Mouse (Mus musculus): ENCODE results near the gene Zfp747. TPM values are rescaled to one million over a fixed set of nuclear protein-coding genes. Genes with fewer than 3 reads are reported as not detected.

The Zfp747 gene
- polyA plus RNA-seq, 1 experiment from 2014 or later: 8.6 TPM

- Histone ChIP-seq H3K9ac (ENCODE audit: low read length) (no peak overlapping the region), H3K9me3 (ENCODE audit: control insufficient read depth, low read length) (no peaks in the 10 kb centered on the region), H3K27me3 (ENCODE audit: control insufficient read depth, insufficient read depth, low read length) (no peaks in the 10 kb centered on the region), H3K4me2 (ENCODE audit: low read depth, severe bottlenecking) (no peak overlapping the region), H3K4me1 (ENCODE audit: control insufficient read depth, insufficient read depth, low read length) (no peaks in the 10 kb centered on the region), H3K4me3 (ENCODE audit: low read depth, low read length) (no peak overlapping the region), H3K36me3 (ENCODE audit: control insufficient read depth, insufficient read depth, low read length) (peaks cover 7% of the 10 kb centered on the region), H3K27ac (replicated peaks; ENCODE audit: low read depth, low read length) (no peak overlapping the region)
- DNase-seq (ENCODE audit: low spot score): no peak
- WGBS: 72% methylated on average over 4 of the region's 4 CpGs
- no peak for ATAC-seq (ENCODE audit: insufficient number of reproducible peaks, low FRiP score, low TSS enrichment, low read depth)
These were observed 38.2 kb downstream of the Zfp747 start for GRCm38 (mm10) chr7:127337636-127338035.

- no peaks in the 10 kb centered on the region for H3K4me1 ChIP-seq (ENCODE audit: control insufficient read depth, insufficient read depth, low read length)
- no peaks in the 10 kb centered on the region for H3K36me3 ChIP-seq (ENCODE audit: control insufficient read depth, insufficient read depth, low read length)
- no peak for DNase-seq (ENCODE audit: low spot score)
- no peak for ATAC-seq (ENCODE audit: insufficient number of reproducible peaks, low FRiP score, low TSS enrichment, low read depth)
- no peak overlapping the region for H3K27ac ChIP-seq (replicated peaks; ENCODE audit: low read depth, low read length)
- no peak overlapping the region for H3K4me2 ChIP-seq (ENCODE audit: low read depth, severe bottlenecking)
- H3K9ac ChIP-seq (ENCODE audit: low read length): no peak overlapping the region
- H3K27me3 ChIP-seq (ENCODE audit: control insufficient read depth, insufficient read depth, low read length): no peaks in the 10 kb centered on the region
- 91% methylated on average over 4 of the region's 4 CpGs for WGBS
- no peak overlapping the region for H3K4me3 ChIP-seq (ENCODE audit: low read depth, low read length)
- no peaks in the 10 kb centered on the region for H3K9me3 ChIP-seq (ENCODE audit: control insufficient read depth, low read length)
These were observed 40.2 kb downstream of the Zfp747 start for GRCm38 (mm10) chr7:127335604-127336003.

DNA sequence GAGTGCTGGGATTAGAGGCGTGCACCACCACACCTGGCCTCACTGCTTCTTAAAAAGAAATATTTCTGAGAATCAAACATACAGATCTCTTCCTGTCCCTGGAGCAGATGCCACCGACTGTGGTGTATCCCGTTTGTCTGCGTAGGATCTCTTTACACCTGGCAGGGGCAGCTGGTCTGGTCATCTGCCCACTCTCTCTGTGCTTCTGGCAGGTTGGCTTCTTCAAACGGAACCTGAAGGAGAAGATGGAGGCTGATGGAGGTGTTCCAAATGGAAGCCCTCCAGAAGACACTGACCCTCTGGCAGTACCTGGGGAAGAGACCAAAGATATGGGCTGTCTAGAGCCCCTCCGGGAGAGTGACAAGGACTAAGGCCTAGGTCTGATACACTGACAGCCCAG lies 42.6 kb downstream of the Zfp747 start:
- 84% methylated on average over 6 of the region's 6 CpGs for WGBS
- ATAC-seq (ENCODE audit: insufficient number of reproducible peaks, low FRiP score, low TSS enrichment, low read depth) (no peak), DNase-seq (ENCODE audit: low spot score) (no peak)
- H3K9me3 ChIP-seq (ENCODE audit: control insufficient read depth, low read length): no peaks in the 10 kb centered on the region
- H3K27me3 ChIP-seq (ENCODE audit: control insufficient read depth, insufficient read depth, low read length): no peaks in the 10 kb centered on the region
- no peak overlapping the region for H3K4me2 ChIP-seq (ENCODE audit: low read depth, severe bottlenecking)
- no peaks in the 10 kb centered on the region for H3K4me1 ChIP-seq (ENCODE audit: control insufficient read depth, insufficient read depth, low read length)
- H3K36me3 ChIP-seq (ENCODE audit: control insufficient read depth, insufficient read depth, low read length): no peaks in the 10 kb centered on the region
- no peak overlapping the region for H3K27ac ChIP-seq (replicated peaks; ENCODE audit: low read depth, low read length)
- H3K4me3 ChIP-seq (ENCODE audit: low read depth, low read length): no peak overlapping the region
- H3K9ac ChIP-seq (ENCODE audit: low read length): no peak overlapping the region

DNA sequence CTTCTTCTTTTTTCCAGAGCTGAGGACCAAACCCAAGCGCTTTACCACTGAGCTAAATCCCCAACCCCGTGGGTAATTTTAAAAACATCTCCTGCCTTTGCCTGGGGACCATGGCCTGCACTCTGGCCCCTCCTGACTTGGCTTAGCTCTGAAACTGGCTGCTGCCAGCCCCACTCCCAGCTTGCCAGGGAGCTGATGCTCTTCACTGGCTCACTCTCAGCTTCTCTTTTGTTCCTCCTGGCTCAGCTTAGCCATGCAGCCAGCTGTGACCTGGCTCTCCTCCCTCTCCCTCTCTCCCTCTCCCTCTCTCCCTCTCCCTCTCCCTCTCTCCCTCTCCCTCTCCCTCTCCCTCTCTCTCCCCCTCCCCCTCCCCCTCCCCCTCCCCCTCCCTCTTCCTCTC lies 49.2 kb downstream of the Zfp747 start:
- no peaks in the 10 kb centered on the region for H3K9me3 ChIP-seq (ENCODE audit: control insufficient read depth, low read length)
- no peaks in the 10 kb centered on the region for H3K27me3 ChIP-seq (ENCODE audit: control insufficient read depth, insufficient read depth, low read length)
- ATAC-seq (ENCODE audit: insufficient number of reproducible peaks, low FRiP score, low TSS enrichment, low read depth) (no peak), DNase-seq (ENCODE audit: low spot score) (no peak)
- H3K4me2 ChIP-seq (ENCODE audit: low read depth, severe bottlenecking): no peak overlapping the region
- no peaks in the 10 kb centered on the region for H3K36me3 ChIP-seq (ENCODE audit: control insufficient read depth, insufficient read depth, low read length)
- H3K9ac ChIP-seq (ENCODE audit: low read length): no peak overlapping the region
- H3K4me3 ChIP-seq (ENCODE audit: low read depth, low read length): no peak overlapping the region
- no peak overlapping the region for H3K27ac ChIP-seq (replicated peaks; ENCODE audit: low read depth, low read length)
- no peaks in the 10 kb centered on the region for H3K4me1 ChIP-seq (ENCODE audit: control insufficient read depth, insufficient read depth, low read length)
- WGBS: 42% methylated on average over 2 of the region's 2 CpGs

DNA sequence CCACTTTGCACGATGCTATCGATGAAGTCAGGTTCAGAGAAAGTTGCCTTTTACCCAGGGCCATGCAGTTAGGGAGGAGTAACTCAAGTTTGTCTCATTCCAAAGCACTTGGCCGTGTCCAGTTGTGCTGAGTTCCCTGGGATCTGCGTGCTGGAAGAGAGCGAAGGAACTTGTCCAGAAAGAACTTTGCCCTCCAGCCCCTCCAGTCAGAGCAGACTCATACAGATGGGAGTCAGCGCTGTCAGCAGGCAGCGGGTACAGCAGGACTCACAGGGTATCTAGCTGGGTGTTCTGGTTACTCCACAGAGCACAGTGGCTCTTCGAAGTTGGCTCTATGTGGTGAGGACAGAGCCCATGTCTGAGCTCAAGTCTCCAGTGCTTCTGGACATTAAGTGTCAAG lies 50.3 kb downstream of the Zfp747 start:
- H3K4me3 ChIP-seq (ENCODE audit: low read depth, low read length): no peak overlapping the region
- DNase-seq (ENCODE audit: low spot score): no peak
- H3K27me3 ChIP-seq (ENCODE audit: control insufficient read depth, insufficient read depth, low read length): no peaks in the 10 kb centered on the region
- no peak overlapping the region for H3K4me2 ChIP-seq (ENCODE audit: low read depth, severe bottlenecking)
- no peaks in the 10 kb centered on the region for H3K36me3 ChIP-seq (ENCODE audit: control insufficient read depth, insufficient read depth, low read length)
- no peaks in the 10 kb centered on the region for H3K9me3 ChIP-seq (ENCODE audit: control insufficient read depth, low read length)
- H3K27ac ChIP-seq (replicated peaks; ENCODE audit: low read depth, low read length): no peak overlapping the region
- 89% methylated on average over 8 of the region's 8 CpGs for WGBS
- no peaks in the 10 kb centered on the region for H3K4me1 ChIP-seq (ENCODE audit: control insufficient read depth, insufficient read depth, low read length)
- H3K9ac ChIP-seq (ENCODE audit: low read length): no peak overlapping the region; the same call in 1 of the 2 replicates
- no peak for ATAC-seq (ENCODE audit: insufficient number of reproducible peaks, low FRiP score, low TSS enrichment, low read depth)

DNA sequence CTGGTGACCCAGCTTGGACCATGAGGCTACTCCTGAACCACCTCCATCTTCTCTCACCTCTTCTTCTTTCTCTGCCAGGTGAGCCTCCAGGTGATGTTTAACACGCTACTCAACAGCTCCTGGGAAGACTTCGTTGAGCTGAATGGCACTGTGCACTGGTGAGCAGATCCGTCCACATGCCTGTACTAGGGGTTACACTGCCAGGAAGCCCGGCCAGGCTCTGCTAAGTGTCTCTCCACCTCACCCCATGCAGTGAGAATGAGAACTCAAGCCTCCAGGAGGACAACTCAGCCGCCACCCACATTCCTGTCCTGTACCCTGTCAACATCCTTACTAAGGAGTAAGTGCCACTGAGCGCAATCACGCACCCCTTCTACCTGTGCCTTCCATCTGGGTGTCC lies 50.9 kb downstream of the Zfp747 start:
- DNase-seq (ENCODE audit: low spot score) (no peak), ATAC-seq (ENCODE audit: insufficient number of reproducible peaks, low FRiP score, low TSS enrichment, low read depth) (no peak)
- no peak overlapping the region for H3K9ac ChIP-seq (ENCODE audit: low read length)
- WGBS: 96% methylated on average over 7 of the region's 7 CpGs
- no peak overlapping the region for H3K27ac ChIP-seq (replicated peaks; ENCODE audit: low read depth, low read length)
- H3K4me2 ChIP-seq (ENCODE audit: low read depth, severe bottlenecking): no peak overlapping the region
- no peak overlapping the region for H3K4me3 ChIP-seq (ENCODE audit: low read depth, low read length)
- no peaks in the 10 kb centered on the region for H3K27me3 ChIP-seq (ENCODE audit: control insufficient read depth, insufficient read depth, low read length)
- H3K4me1 ChIP-seq (ENCODE audit: control insufficient read depth, insufficient read depth, low read length): no peaks in the 10 kb centered on the region
- no peaks in the 10 kb centered on the region for H3K9me3 ChIP-seq (ENCODE audit: control insufficient read depth, low read length)
- H3K36me3 ChIP-seq (ENCODE audit: control insufficient read depth, insufficient read depth, low read length): no peaks in the 10 kb centered on the region

Other genes with a start within 250 kb of the Zfp747 start
- 0.05 and 0.20 TPM in 2 replicates for gene Spn, start 238.2 kb downstream of the Zfp747 start, polyA plus RNA-seq (2014; fragmentation: Nextera tagmentation; extraction: Ambion mirVana)
- gene Cd2bp2, start 180.0 kb downstream of the Zfp747 start, polyA plus RNA-seq (2014; fragmentation: Nextera tagmentation; extraction: Ambion mirVana): 77.0 and 83.7 TPM in 2 replicates
- gene Tbc1d10b, start 167.6 kb downstream of the Zfp747 start, polyA plus RNA-seq (2014; fragmentation: Nextera tagmentation; extraction: Ambion mirVana): 24.8 and 30.6 TPM in 2 replicates
- 33.6 and 33.7 TPM in 2 replicates for gene Mylpf, start 167.2 kb downstream of the Zfp747 start, polyA plus RNA-seq (2014; fragmentation: Nextera tagmentation; extraction: Ambion mirVana)
- 24.2 and 29.1 TPM in 2 replicates for gene Zfp553, start 143.0 kb downstream of the Zfp747 start, polyA plus RNA-seq (2014; fragmentation: Nextera tagmentation; extraction: Ambion mirVana)
- 23.1 and 29.3 TPM in 2 replicates for gene Sept1, start 142.9 kb downstream of the Zfp747 start, polyA plus RNA-seq (2014; fragmentation: Nextera tagmentation; extraction: Ambion mirVana)
- gene Zfp771, start 131.8 kb downstream of the Zfp747 start, polyA plus RNA-seq (2014; fragmentation: Nextera tagmentation; extraction: Ambion mirVana): 65.6 and 69.0 TPM in 2 replicates
- gene Dctpp1, start 115.3 kb downstream of the Zfp747 start, polyA plus RNA-seq (2014; fragmentation: Nextera tagmentation; extraction: Ambion mirVana): 290 and 292 TPM in 2 replicates
- gene Sephs2, start 102.0 kb downstream of the Zfp747 start, polyA plus RNA-seq (2014; fragmentation: Nextera tagmentation; extraction: Ambion mirVana): 94.5 and 104 TPM in 2 replicates
- gene Itgal, start 79.8 kb downstream of the Zfp747 start, polyA plus RNA-seq (2014; fragmentation: Nextera tagmentation; extraction: Ambion mirVana): 0.18 and 0.44 TPM in 2 replicates
- gene Zfp768, start 30.5 kb downstream of the Zfp747 start, polyA plus RNA-seq (2014; fragmentation: Nextera tagmentation; extraction: Ambion mirVana): 6.0 TPM in 2 replicates
- 6.3 and 6.8 TPM in 2 replicates for gene 9130019O22Rik, start 11.1 kb upstream of the Zfp747 start, polyA plus RNA-seq (2014; fragmentation: Nextera tagmentation; extraction: Ambion mirVana)
- 7.4 and 9.0 TPM in 2 replicates for gene E430018J23Rik, start 17.6 kb upstream of the Zfp747 start, polyA plus RNA-seq (2014; fragmentation: Nextera tagmentation; extraction: Ambion mirVana)
- gene Zfp764, start 30.8 kb upstream of the Zfp747 start, polyA plus RNA-seq (2014; fragmentation: Nextera tagmentation; extraction: Ambion mirVana): 7.5 and 7.7 TPM in 2 replicates
- 33.7 and 37.7 TPM in 2 replicates for gene Zfp688, start 46.0 kb upstream of the Zfp747 start, polyA plus RNA-seq (2014; fragmentation: Nextera tagmentation; extraction: Ambion mirVana)
- gene Zfp689, start 73.1 kb upstream of the Zfp747 start, polyA plus RNA-seq (2014; fragmentation: Nextera tagmentation; extraction: Ambion mirVana): 16.5 and 17.6 TPM in 2 replicates
- 49.1 and 53.4 TPM in 2 replicates for gene Prr14, start 83.6 kb upstream of the Zfp747 start, polyA plus RNA-seq (2014; fragmentation: Nextera tagmentation; extraction: Ambion mirVana)
- gene Fbrs, start 103.1 kb upstream of the Zfp747 start, polyA plus RNA-seq (2014; fragmentation: Nextera tagmentation; extraction: Ambion mirVana): 13.2 and 14.3 TPM in 2 replicates
- 59.4 and 61.4 TPM in 2 replicates for gene Srcap, start 135.9 kb upstream of the Zfp747 start, polyA plus RNA-seq (2014; fragmentation: Nextera tagmentation; extraction: Ambion mirVana)
- 19.4 and 21.0 TPM in 2 replicates for gene Gm42715, start 143.5 kb upstream of the Zfp747 start, polyA plus RNA-seq (2014; fragmentation: Nextera tagmentation; extraction: Ambion mirVana)
- gene Tmem265, start 185.3 kb upstream of the Zfp747 start, polyA plus RNA-seq (2014; fragmentation: Nextera tagmentation; extraction: Ambion mirVana): 4.7 and 9.9 TPM in 2 replicates
- gene Phkg2, start 197.3 kb upstream of the Zfp747 start, polyA plus RNA-seq (2014; fragmentation: Nextera tagmentation; extraction: Ambion mirVana): 45.7 and 48.8 TPM in 2 replicates
- gene Ccdc189, start 212.5 kb upstream of the Zfp747 start, polyA plus RNA-seq (2014; fragmentation: Nextera tagmentation; extraction: Ambion mirVana): 11.5 and 12.3 TPM in 2 replicates
- gene Rnf40, start 212.7 kb upstream of the Zfp747 start, polyA plus RNA-seq (2014; fragmentation: Nextera tagmentation; extraction: Ambion mirVana): 44.3 and 49.1 TPM in 2 replicates
- gene Zfp629, start 239.7 kb upstream of the Zfp747 start, polyA plus RNA-seq (2014; fragmentation: Nextera tagmentation; extraction: Ambion mirVana): 28.0 and 31.8 TPM in 2 replicates

Data from limb, embryonic 11.5 days (tissue).